Mouse (Mus musculus): ENCODE measurements around the gene Adi1. TPM values are rescaled to one million over a fixed set of nuclear protein-coding genes. Genes with fewer than 3 reads are reported as not detected.

Gene Adi1
- total and polyA plus RNA-seq, 3 experiments: 20.1 to 70.8 (median 45.3) TPM

DNA sequence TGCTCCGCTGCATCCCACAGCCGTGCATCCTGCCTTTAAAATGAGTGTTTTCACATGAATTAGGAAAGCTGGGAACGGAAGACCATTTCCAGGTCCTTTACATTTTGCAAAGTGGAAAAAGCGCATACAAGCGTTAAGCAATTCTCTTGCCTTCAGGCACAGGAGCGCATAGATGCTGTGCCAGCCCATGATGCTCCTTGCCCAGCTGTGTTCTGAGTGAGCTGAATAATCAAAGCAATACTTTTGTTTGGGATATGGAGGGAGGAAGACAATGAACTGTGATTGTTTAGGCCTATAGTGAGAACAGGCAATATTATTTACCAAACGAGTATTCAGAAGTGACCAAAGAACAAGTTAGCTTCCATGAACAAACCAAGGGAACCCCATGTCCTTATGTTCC lies 15.7 kb downstream of the Adi1 start:
- H3K9me3 ChIP-seq (replicated peaks): no peaks in the 10 kb centered on the region
- H3K4me1 ChIP-seq (ENCODE audit: insufficient read depth, low read depth, low read length): peaks cover 4% of the 10 kb centered on the region; the same call in 1 of the 2 replicates
- no peak overlapping the region for H3K4me3 ChIP-seq (ENCODE audit: low read depth, low read length)
- TF ChIP-seq CTCF (IDR thresholded peaks at IDR 0.05; ENCODE audit: low read depth, low read length) (no peak), GATA2 (IDR thresholded peaks at IDR 0.05; ENCODE audit: borderline replicate concordance, low read depth, low read length) (no peak), POLR2AphosphoS5 (IDR thresholded peaks at IDR 0.05; ENCODE audit: insufficient replicate concordance, low read depth, low read length) (no peak), TAL1 (conservative IDR thresholded peaks at IDR 0.05; ENCODE audit: low read depth, low read length) (no peak), GATA1 (IDR thresholded peaks at IDR 0.05; ENCODE audit: borderline replicate concordance, low read length) (no peak)
- no peaks in the 10 kb centered on the region for H3K27me3 ChIP-seq (ENCODE audit: insufficient read depth, low read length)
- H3K36me3 ChIP-seq (replicated peaks): peaks cover 97% of the 10 kb centered on the region
- ATAC-seq (ENCODE audit: extremely low read depth, insufficient number of reproducible peaks, low FRiP score, poor library complexity, severe bottlenecking): no peak
- no peak for DNase-seq (ENCODE audit: low spot score)

DNA sequence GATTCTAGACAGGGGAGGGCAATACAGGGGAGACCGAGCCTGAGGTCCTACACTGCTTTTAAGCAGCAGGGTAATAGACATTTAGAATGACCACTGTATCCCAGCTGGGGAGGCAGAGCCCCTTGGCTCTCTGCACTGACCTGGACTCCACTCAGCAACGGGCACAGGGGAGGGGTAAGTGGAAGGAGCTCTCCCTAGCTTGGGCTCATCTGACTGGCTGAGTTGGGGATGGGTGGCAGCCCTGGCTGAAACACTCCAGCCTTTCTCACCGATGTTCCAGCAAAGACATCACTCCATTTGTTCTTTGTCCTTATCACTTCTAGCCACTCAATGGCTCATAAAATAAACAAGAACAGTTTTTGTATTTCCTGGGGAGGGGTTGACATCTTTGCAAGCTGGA lies 18.7 kb downstream of the Adi1 start:
- no peak overlapping the region for H3K4me3 ChIP-seq (ENCODE audit: low read depth, low read length)
- DNase-seq (ENCODE audit: low spot score) (no peak), ATAC-seq (ENCODE audit: extremely low read depth, insufficient number of reproducible peaks, low FRiP score, poor library complexity, severe bottlenecking) (no peak)
- H3K9me3 ChIP-seq (replicated peaks): no peaks in the 10 kb centered on the region
- no peaks in the 10 kb centered on the region for H3K27me3 ChIP-seq (ENCODE audit: insufficient read depth, low read length)
- peaks cover 99% of the 10 kb centered on the region for H3K36me3 ChIP-seq (replicated peaks)
- peaks cover 4% of the 10 kb centered on the region for H3K4me1 ChIP-seq (ENCODE audit: insufficient read depth, low read depth, low read length)
- TF ChIP-seq POLR2AphosphoS5 (IDR thresholded peaks at IDR 0.05; ENCODE audit: insufficient replicate concordance, low read depth, low read length) (no peak), GATA1 (IDR thresholded peaks at IDR 0.05; ENCODE audit: borderline replicate concordance, low read length) (no peak), GATA2 (IDR thresholded peaks at IDR 0.05; ENCODE audit: borderline replicate concordance, low read depth, low read length) (no peak), CTCF (IDR thresholded peaks at IDR 0.05; ENCODE audit: low read depth, low read length) (no peak), TAL1 (conservative IDR thresholded peaks at IDR 0.05; ENCODE audit: low read depth, low read length) (no peak)

DNA sequence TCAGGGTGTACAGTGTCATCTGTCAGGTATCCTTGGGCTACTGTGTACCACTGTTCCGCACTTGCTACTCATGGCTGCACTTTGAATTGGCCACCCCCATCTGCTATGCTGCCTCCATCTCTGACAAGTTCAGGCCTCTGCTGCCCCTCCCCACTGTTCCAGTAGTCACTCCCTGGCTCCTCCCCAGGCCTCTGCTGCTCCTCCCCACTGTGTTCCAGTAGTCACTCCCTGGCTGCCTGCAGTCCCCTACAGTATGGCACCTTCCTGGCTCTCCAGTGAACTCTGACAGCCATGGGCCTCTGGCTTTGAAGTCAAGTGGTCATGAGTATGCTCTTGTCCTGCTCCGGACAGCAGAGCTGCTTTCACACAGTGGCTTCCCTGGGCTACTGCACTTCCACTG lies 19.2 kb downstream of the Adi1 start:
- Histone ChIP-seq H3K4me3 (ENCODE audit: low read depth, low read length) (no peak overlapping the region), H3K9me3 (replicated peaks) (no peaks in the 10 kb centered on the region), H3K27me3 (ENCODE audit: insufficient read depth, low read length) (no peaks in the 10 kb centered on the region), H3K4me1 (ENCODE audit: insufficient read depth, low read depth, low read length) (peaks cover 4% of the 10 kb centered on the region), H3K36me3 (replicated peaks) (peaks cover 99% of the 10 kb centered on the region)
- DNase-seq (ENCODE audit: low spot score) (no peak), ATAC-seq (ENCODE audit: extremely low read depth, insufficient number of reproducible peaks, low FRiP score, poor library complexity, severe bottlenecking) (peak; percentile 59; the same call in 1 of the 2 replicates)
- TF ChIP-seq TAL1 (conservative IDR thresholded peaks at IDR 0.05; ENCODE audit: low read depth, low read length): no peak
- no peak for TF ChIP-seq GATA2 (IDR thresholded peaks at IDR 0.05; ENCODE audit: borderline replicate concordance, low read depth, low read length)
- TF ChIP-seq POLR2AphosphoS5 (IDR thresholded peaks at IDR 0.05; ENCODE audit: insufficient replicate concordance, low read depth, low read length): no peak
- TF ChIP-seq GATA1 (IDR thresholded peaks at IDR 0.05; ENCODE audit: borderline replicate concordance, low read length): no peak
- TF ChIP-seq CTCF (IDR thresholded peaks at IDR 0.05; ENCODE audit: low read depth, low read length): no peak

DNA sequence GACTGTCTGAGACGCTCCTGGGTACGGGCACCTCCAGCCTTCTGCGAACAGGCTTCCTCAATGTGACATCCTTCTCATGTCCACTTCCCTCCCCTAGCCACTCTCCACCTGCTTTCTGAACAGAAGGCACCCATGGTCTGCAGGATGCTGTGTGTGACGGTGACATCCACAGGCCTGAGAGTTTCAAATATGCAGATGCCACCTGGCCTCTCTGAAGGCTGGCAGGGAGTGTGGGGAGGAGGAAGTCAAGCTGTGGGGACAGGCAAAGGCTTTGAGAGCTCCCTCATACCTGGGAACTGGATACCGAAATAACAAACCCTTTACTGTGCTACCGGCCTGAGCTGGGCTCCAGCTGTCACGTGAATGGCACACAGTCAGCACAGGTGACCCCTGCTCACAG lies 19.7 kb downstream of the Adi1 start:
- no peak for TF ChIP-seq POLR2AphosphoS5 (IDR thresholded peaks at IDR 0.05; ENCODE audit: insufficient replicate concordance, low read depth, low read length)
- TF ChIP-seq CTCF (IDR thresholded peaks at IDR 0.05; ENCODE audit: low read depth, low read length): no peak
- TF ChIP-seq GATA2 (IDR thresholded peaks at IDR 0.05; ENCODE audit: borderline replicate concordance, low read depth, low read length): no peak
- TF ChIP-seq GATA1 (IDR thresholded peaks at IDR 0.05; ENCODE audit: borderline replicate concordance, low read length): no peak
- no peaks in the 10 kb centered on the region for H3K9me3 ChIP-seq (replicated peaks)
- H3K4me3 ChIP-seq (ENCODE audit: low read depth, low read length): no peak overlapping the region
- ATAC-seq (ENCODE audit: extremely low read depth, insufficient number of reproducible peaks, low FRiP score, poor library complexity, severe bottlenecking): no peak
- no peak for DNase-seq (ENCODE audit: low spot score)
- H3K36me3 ChIP-seq (replicated peaks): peaks cover 97% of the 10 kb centered on the region
- no peaks in the 10 kb centered on the region for H3K27me3 ChIP-seq (ENCODE audit: insufficient read depth, low read length)
- peaks cover 4% of the 10 kb centered on the region for H3K4me1 ChIP-seq (ENCODE audit: insufficient read depth, low read depth, low read length)

DNA sequence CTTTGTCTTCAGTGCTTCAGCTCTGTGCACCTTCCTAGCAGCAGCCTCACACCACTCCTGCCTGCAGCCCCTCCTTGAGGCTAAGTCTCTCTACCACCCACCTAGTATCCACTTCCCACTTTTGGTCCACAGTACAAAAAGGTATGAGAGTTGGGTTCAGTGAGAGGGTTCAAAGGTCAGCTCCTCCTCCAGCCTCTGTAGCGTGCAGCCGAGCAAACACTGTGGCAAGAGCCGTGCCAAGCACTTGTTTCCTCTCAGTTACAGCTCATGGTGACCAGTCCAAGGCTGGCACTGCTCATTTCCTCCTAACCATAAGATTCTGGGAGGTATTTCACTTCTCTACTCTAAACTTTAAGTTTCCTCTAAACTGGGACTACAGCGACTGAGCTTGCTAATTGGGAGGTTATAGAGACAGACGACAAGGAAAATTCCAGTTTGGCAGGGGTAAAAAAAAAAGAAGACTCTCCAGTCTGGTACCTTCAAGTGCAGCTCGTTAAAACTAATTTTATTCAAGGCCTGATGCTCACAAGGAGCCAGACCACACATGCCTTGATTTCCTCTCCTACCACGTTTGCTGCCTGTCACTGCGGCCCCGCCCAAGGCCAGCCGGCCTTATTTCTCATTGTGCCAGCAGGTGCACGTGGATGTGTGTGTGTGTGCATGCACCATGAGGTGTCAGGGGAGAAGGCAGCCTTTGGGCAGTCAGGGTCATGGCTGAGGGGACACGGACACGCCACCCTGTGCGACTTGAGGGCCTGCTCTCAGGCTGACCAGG lies 23.0 kb downstream of the Adi1 start:
- Histone ChIP-seq H3K4me1 (ENCODE audit: insufficient read depth, low read depth, low read length) (peaks cover 7% of the 10 kb centered on the region), H3K27me3 (ENCODE audit: insufficient read depth, low read length) (no peaks in the 10 kb centered on the region), H3K4me3 (ENCODE audit: low read depth, low read length) (peak overlapping the region; percentile 1; the same call in 1 of the 2 replicates), H3K36me3 (replicated peaks) (peaks cover 96% of the 10 kb centered on the region), H3K9me3 (replicated peaks) (no peaks in the 10 kb centered on the region)
- TF ChIP-seq POLR2AphosphoS5 (IDR thresholded peaks at IDR 0.05; ENCODE audit: insufficient replicate concordance, low read depth, low read length) (no peak), CTCF (IDR thresholded peaks at IDR 0.05; ENCODE audit: low read depth, low read length) (no peak), GATA2 (IDR thresholded peaks at IDR 0.05; ENCODE audit: borderline replicate concordance, low read depth, low read length) (no peak), GATA1 (IDR thresholded peaks at IDR 0.05; ENCODE audit: borderline replicate concordance, low read length) (no peak), TAL1 (conservative IDR thresholded peaks at IDR 0.05; ENCODE audit: low read depth, low read length) (no peak)
- DNase-seq (ENCODE audit: low spot score): no peak
- ATAC-seq (ENCODE audit: extremely low read depth, insufficient number of reproducible peaks, low FRiP score, poor library complexity, severe bottlenecking): no peak

DNA sequence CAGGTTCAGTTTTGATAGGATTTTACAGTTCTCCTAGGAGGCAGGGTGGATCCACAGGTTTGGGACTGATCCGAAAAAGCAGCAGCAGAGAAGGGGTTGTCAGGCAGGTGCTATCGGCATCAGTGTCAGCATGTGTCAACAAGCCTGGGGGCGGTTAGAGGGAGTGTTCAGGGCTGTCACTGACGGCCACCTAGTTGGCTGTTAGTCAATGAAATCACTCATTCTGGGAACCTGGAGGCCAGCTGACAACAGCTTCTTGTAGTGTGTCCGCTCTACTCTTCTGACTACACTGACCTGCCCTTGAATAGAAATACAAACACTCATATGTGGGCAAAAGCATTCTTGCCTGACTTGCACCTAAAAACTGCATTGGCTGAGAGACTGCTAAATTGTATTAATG lies 24.1 kb downstream of the Adi1 start:
- ATAC-seq (ENCODE audit: extremely low read depth, insufficient number of reproducible peaks, low FRiP score, poor library complexity, severe bottlenecking) (no peak), DNase-seq (ENCODE audit: low spot score) (no peak)
- H3K4me1 ChIP-seq (ENCODE audit: insufficient read depth, low read depth, low read length): peaks cover 7% of the 10 kb centered on the region
- H3K4me3 ChIP-seq (ENCODE audit: low read depth, low read length): no peak overlapping the region
- H3K27me3 ChIP-seq (ENCODE audit: insufficient read depth, low read length): no peaks in the 10 kb centered on the region
- TF ChIP-seq CTCF (IDR thresholded peaks at IDR 0.05; ENCODE audit: low read depth, low read length) (no peak), GATA1 (IDR thresholded peaks at IDR 0.05; ENCODE audit: borderline replicate concordance, low read length) (no peak), TAL1 (conservative IDR thresholded peaks at IDR 0.05; ENCODE audit: low read depth, low read length) (no peak), POLR2AphosphoS5 (IDR thresholded peaks at IDR 0.05; ENCODE audit: insufficient replicate concordance, low read depth, low read length) (no peak), GATA2 (IDR thresholded peaks at IDR 0.05; ENCODE audit: borderline replicate concordance, low read depth, low read length) (no peak)
- H3K9me3 ChIP-seq (replicated peaks): no peaks in the 10 kb centered on the region
- H3K36me3 ChIP-seq (replicated peaks): peaks cover 95% of the 10 kb centered on the region
